Mouse (Mus musculus): ENCODE measurements around the gene Vwf.

Gene Vwf

DNA sequence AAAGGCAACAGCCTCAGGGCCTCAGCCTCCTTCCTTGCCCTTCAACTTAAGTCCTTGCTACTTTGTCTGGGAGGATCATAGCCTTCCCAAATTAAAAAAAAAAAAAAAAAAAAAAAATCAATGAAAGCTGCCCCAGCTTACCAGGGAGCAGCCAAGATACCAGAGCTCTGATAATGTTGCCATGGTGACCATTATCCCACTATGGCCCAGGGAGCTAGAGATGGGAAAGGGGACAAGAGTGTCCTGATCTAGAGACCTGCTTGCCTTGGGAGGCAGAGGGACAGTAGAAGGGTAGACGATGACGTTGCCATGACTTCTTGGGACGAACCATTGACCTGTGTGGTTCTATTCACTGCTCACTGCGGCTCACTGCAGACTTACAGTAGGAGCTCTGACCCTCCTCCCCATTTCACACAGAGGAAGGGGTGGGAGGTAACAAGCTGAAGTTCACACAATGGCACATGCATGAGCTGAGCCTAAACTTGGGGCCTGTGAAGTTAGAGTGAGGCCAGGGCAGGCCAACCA lies 39.5 kb downstream of the Vwf start:
- no peak for DNase-seq (ENCODE audit: low spot score in 2 of 2)

DNA sequence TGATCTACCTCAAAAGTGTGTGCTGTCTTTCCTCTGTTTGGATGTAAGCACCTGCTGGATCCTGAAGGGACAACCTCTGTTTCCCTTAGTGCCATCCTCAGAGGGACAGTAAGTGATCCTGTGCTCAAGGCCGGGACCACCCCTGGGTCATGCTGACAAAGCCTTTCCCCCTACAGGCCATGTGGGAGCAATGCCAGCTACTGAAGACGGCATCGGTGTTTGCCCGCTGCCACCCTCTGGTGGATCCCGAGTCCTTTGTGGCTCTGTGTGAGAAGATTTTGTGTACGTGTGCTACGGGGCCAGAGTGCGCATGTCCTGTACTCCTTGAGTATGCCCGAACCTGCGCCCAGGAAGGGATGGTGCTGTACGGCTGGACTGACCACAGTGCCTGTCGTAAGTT lies 41.7 kb downstream of the Vwf start:
- no peak for DNase-seq (ENCODE audit: low spot score in 2 of 2)

DNA sequence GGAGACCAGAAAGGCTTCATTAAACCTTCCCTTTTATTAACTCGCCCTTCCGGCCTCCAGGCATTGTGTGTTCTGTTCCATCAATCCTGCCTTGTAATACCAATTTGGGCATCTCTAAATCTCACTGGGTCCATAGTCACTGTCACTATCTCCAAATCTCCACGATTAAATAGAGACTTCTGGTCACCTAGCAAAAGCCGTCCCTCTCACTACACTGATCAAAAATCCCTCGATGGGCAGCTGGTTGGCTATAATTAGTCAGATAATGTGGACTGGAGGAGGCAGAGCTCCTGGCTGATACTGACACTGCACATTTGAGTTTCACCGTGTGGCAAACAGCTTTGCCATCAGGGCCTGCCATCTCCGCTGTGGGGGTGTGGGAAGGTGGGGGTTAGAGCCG lies 42.5 kb downstream of the Vwf start:
- DNase-seq (ENCODE audit: low spot score in 2 of 2), result no peak

DNA sequence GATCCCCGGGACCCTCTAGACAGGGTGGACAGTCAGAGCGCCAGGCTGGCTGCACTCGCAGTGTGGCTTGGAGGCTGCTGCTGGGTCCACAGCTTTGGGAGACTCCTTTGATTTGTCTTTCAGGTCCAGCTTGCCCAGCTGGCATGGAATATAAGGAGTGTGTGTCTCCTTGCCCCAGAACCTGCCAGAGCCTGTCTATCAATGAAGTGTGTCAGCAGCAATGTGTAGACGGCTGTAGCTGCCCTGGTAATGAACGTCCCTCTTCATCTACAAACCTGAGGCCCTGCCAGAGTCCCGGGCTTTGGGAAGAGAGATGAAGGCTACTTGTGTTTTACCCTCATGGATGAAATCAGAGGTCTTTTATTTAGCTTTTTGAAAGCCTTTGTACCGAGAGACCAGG lies 43.5 kb downstream of the Vwf start:
- DNase-seq (ENCODE audit: low spot score in 2 of 2), result peak in 1 of 2 experiments; percentile 11

DNA sequence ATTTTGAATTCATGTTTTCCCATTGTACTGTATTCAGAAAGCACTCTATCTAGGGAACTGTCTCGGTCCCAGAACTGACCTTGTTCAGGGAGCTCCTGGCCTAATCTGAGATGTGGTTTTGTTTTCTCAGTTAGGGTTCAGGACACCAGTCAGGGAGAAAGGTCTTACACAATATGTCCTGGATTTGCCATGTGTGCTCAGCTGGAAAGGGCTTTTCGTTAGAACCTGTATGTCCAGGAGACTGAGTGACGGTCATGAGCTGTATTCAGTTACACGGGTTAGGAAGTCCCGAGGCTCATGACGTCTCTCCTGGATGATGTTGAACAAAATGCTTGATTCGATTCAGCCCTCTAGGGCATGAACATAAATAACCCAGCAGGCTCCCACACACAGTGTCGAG lies 43.9 kb downstream of the Vwf start:
- no peak for DNase-seq (ENCODE audit: low spot score in 2 of 2)

DNA sequence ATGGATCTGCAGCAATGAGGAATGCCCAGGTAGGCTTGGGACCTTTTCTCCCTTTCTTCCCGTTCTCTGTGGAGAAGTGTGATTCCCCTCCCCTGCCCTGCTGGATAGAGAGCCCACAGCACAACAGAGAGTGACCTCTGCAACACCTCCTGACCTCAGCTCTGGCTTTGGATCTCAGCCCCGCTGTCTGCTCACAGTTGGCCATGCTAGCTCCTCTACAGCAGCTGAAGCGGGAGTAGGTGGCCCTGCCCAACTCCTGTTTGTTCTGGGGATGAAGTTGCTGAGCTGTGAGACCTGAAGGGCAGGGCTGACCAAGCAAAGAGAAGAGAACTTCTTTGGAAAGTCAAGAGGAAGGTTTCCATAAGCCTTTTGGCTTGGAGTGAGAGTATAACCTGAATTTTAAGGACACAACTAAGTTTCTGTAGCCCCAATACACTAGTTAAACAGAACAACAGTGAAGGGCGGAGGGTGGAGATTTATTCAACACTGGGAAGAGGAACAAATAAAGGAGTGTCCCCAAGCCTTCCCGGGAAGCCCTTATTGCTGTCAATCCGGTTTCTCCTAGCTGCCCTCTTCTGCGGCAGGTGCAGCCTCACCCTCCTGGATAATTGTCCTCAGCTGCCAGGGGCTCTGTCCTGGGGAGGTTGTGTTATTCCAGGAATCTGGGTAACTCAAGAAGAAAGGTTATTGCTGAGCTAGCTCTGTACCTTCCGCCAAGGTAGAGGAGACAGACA lies 45.2 kb downstream of the Vwf start:
- no peak for DNase-seq (ENCODE audit: low spot score in 2 of 2)

DNA sequence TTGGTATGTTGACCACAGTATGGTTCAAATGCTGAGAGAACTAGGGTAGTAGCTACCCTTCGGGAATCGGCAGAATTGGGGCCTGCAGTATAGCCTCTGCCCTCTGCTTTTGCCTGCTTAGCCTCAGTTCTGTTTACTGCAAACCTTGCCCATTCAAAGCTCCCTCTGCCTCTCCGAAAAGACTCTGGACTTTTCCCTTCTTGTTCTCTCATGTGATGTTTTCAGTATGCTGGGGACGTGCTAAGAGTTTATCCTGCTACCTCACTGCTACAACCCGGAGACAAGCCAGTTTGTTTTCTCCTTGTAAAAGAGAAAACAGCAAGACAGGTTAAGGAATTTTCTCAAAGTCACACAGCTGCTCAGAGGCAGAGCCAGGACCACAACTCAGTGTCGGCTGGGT lies 46.0 kb downstream of the Vwf start:
- DNase-seq (ENCODE audit: low spot score in 2 of 2), result no peak

DNA sequence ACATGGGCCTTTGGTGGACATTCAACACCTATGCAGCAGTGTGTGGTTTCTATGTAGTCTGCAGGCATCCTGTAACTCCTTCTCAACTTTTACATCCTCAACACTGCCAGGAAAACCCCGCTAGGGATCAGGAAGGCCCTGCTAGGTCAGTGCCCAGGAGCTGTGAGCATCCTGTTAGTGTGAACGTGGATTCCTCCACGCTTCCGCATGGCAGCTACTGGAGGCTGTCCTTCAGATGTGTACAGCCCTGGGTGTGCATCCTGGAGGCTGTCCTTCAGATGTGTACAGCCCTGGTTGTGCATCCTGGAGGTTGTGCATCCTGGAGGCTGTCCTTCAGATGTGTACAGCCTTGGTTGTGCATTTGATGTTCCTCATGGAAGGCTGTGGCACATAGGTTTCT lies 47.7 kb downstream of the Vwf start:
- DNase-seq (ENCODE audit: low spot score in 2 of 2), result no peak

DNA sequence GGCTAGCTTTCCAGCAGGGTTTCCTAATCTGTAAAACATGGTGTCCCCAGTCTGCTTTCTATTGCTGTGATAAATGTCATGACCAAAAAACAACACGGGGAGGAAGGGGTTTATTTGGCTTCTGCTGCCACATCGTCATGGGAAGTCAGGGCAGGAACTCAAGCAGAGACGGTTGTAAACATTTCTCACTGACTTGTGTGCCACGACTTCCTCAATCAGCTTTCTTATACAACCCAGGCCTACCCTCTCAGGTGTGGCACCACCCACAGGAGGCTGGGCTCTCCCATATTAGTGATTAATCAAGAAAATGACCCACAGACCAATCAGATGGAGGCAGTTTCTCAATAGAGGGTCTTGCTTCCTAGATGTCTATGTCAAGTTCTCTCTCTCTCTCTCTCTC lies 48.3 kb downstream of the Vwf start:
- no peak for DNase-seq (ENCODE audit: low spot score in 2 of 2)

DNA sequence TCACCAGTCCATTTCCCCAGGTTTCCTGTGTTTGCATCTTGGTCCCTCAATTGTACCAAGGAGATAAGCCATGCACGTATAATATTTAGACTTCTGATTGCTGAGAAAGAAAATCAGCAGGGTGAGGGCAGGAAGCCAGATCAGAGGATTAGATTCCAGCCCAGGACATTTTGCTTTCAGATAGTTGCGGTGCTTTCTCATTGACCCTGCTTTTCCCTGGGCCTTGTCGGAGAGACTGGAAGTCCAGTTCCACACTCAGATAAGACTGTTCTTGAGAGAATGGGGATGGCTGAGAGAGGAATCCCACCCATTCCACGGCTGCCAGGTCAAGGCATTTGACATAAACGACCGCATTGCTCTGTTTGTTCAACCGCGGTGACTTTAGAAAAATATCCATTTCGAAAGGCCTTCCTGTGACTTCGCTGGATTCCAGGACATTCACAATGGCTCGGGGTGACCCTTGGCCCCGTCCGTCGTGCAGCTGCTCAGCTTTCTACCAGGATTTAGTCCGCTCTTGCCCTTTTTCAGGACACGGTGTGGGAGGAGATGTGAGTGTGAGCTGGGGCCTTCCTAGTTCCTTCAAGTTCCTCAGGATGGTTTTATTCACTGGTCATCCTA lies 50.2 kb downstream of the Vwf start:
- DNase-seq (ENCODE audit: low spot score in 2 of 2), result no peak

DNA sequence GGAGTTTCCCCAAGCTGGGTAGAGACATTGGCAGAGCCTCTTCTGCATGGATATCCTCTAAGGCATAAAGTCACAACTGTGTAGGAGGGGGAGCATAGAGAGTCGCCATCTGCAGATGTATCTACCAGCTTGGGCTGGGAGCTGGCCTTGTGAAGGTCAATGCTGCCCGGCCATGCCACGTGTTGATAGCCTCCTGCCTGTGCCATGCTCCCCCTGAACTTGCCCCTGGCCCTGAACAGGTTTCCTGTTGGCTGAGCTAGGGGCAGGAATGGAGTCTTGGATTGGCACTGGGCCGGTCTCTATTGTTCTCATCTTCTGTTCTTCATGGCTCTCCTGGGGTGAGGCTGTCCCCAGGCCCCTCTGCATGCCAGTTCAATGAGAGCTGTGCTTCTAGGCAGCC lies 51.1 kb downstream of the Vwf start:
- no peak for DNase-seq (ENCODE audit: low spot score in 2 of 2)

DNA sequence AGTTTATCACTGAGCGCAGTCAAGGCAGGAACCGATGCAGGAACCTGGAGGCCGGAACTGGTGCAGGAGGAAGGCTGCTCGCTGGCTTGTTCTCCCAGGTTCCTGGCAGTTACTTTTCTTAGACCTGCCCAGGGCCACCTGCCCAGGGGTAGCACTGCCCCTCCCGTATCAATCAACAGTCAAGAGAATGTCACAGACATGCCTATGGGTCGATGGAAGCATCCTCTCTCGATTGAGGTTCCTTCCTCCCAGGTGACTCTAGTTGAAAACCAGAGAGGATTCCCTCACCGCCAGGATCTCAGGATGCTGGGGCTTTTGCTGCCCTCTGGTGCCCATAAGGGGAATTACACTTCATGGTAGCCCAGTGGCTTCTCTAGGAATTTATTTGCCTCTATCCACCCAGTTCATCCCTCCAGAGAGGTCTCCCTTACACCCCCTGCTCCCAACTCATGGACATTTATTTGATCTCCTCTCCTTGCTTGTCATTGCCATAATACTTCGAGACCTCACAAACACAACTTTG lies 53.5 kb downstream of the Vwf start:
- DNase-seq (ENCODE audit: low spot score in 2 of 2), result peak; percentile 80 to 84

DNA sequence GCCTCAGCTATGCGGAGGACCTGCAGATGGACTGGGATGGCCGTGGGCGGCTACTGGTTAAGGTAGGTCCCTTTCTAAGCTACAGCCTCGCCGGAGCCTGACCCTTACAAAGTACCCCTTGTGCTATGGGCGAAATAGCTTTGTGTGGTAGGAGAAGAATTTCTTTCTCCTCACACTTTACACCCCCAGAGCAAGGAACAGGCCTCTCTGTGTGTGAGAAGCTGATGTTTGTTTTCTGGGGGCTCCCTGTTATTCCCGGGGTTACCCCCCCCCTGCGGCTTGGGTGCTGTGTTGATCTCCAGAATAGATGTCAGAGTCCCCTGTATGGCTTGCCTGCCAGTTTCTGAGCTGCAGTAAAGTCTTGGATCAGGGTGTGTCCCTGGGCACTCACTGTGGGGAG lies 54.1 kb downstream of the Vwf start:
- DNase-seq (ENCODE audit: low spot score in 2 of 2), result no peak

DNA sequence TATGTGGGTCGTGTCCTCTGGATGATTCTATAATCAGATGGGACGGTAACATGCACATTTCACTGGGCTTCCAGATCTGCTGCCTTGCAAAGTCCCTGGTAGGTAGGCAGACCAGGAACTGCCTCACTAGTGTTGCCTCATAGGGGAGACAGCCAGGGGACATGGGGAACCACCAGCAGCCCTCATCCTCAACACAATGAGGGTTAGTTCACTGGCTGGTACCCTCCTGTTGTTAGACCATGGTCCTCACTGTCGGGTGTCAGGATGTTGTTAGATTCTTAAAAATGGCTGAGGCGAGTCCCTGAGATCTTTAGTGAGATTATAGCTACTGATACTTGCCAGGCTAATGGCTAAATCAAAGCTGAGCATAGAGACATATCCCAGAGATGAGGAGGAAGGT lies 54.6 kb downstream of the Vwf start:
- no peak for DNase-seq (ENCODE audit: low spot score in 2 of 2)

DNA sequence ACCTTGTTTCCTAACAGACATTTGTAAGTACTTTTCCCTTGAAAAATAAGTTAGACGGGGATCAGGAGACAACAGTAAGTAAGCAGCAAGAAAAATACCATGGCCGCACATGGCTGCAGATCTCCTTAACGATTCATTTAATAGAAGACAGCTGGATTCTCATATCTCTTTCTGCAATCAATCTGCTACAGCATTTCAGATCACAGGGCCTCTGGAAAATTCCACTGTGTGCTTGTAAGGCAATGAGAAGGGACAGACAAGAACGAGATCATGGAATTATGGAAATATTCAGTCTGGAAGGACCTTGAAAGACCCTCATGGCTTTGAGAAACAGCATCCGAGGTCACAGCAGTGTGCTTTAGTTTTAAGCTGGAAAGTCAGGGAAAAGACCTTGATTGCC lies 55.2 kb downstream of the Vwf start:
- DNase-seq (ENCODE audit: low spot score in 2 of 2), result no peak

DNA sequence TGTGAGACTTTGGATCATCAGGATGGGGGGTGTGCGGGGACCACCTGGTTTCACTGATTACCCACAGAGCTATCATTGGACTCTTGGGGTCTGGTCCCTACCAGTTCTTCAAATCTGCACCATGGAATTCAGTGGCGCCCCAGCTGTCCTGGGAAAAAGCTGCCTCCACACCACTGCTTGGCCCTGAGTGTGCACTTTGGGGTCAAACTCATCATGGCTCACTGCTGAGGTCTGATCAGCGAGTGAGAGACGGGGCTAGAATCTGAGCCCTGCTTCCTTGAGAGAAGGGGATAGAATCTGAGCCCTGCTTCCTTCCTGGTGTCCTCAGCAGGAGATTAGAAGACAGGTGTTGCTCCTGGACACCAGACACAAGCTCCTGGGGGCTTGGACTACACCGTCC lies 55.8 kb downstream of the Vwf start:
- DNase-seq (ENCODE audit: low spot score in 2 of 2), result no peak

DNA sequence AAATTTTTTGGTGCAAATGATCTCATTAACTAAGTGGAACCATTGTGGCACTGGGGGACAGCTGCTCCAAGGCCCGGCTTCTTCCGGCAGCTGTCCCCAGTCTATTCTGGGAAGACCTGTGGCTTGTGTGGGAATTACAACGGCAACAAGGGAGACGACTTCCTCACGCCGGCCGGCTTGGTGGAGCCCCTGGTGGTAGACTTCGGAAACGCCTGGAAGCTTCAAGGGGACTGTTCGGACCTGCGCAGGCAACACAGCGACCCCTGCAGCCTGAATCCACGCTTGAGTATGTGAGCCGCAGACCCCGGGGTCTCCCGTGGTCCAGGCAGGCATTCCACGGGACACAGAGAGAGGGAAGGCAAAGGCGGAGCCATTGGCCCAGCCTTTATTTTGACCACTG lies 56.7 kb downstream of the Vwf start:
- peak; percentile 46 to 60 for DNase-seq (ENCODE audit: low spot score in 2 of 2)

DNA sequence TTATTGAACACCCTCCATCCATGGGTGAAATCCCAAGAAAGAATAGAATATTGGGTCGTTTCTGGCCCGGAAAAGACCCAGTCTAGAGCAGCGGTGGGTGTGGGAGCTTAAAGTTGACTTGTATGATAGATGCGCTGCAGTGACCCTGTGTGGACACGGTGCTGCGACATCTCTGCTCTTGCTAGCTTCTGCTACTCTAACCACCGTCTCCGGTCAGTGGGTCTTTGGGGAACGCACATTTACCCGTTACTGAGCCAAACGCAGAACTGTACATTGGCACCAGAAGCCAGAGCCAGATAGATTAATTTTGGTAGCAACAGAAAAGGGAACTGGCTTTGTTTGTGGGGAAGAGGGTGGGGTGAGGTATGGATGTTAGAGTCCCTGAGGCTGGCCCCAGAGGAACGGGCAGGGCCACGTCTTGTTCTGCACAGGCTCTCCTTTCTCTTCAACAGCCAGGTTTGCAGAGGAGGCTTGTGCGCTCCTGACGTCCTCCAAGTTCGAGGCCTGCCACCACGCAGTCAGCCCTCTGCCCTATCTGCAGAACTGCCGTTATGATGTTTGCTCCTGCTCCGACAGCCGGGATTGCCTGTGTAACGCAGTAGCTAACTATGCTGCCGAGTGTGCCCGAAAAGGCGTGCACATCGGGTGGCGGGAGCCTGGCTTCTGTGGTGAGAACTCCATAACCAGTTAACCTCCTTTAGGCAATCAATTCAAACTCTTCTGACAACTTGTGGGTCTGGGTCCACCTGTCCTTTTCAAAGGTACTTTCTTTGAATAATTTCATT lies 57.3 kb downstream of the Vwf start:
- DNase-seq (ENCODE audit: low spot score in 2 of 2), result no peak

DNA sequence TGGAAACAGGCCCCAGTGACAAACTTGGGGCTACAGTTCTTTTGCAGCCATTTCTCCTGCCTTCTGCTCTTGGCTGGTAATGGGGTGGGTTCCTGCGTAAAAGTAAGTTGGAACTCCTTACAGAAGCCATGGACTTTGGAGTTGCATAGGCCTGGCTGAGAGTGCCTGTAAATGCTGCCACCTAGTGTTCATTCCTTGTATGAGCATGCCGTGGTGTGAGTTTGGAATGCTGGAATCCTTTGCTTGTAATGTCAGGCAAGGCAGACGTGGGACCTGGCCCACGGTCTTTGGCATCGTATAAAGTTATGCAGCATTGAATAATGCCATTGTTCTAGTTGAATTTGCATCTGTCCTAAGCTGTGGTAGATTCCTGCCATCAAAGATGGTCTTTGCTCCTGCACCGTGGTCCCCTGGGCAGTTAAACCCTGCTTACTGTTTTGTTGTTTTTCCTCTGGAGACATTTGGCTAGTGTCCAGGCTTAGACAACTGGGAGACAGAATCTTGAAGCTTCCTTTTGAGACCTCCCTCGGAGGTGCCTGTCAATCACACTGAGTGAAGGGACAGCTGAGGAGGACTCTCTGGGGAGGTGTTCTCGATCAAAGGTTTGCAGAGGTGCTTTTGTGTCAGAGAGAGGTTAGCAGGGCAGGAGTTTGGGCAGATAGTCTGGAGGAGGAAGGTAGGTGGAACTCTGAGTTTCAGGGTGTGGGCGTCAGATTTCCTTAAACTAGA lies 58.1 kb downstream of the Vwf start:
- peak; percentile 87 for DNase-seq (ENCODE audit: low spot score in 2 of 2)

DNA sequence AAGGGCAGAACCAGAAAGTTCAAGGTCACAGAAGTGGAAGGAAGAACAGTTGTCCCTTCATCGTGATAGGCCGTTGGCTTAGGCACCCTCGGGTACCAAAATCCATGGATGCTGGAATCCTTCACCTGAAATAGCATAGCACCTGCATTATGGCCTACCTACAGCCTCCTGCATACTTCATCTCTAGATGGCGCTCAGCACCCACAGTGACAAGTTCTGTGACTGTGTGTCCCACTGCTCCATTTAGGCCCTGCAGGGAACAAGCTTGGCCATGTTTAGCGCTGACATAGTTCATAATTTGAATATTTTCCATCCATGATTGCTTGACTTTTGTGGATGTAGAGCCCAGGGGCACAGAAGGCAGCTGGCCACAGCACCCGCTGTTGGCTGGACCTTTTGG lies 62.5 kb downstream of the Vwf start:
- no peak for DNase-seq (ENCODE audit: low spot score in 2 of 2)

DNA sequence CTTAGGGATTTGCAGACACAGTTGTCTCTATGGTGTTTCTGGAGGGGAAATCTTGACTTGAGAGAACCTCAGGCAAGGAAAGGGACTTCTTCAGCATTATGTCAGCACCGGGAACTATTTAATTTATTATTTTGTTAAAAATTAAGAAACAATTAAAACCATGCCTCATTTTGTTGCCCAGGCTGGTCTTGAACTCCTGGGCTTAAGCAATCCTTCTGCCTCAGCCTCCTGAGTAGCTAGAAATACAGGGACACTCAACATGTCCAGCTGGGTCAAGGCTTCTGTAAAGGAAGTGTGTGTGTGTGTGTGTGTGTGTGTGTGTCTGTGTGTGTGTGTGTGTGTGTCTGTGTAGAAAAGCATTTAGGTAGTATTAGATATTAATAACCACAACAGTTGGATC lies 71.3 kb downstream of the Vwf start:
- DNase-seq (ENCODE audit: low spot score in 2 of 2), result no peak

DNA sequence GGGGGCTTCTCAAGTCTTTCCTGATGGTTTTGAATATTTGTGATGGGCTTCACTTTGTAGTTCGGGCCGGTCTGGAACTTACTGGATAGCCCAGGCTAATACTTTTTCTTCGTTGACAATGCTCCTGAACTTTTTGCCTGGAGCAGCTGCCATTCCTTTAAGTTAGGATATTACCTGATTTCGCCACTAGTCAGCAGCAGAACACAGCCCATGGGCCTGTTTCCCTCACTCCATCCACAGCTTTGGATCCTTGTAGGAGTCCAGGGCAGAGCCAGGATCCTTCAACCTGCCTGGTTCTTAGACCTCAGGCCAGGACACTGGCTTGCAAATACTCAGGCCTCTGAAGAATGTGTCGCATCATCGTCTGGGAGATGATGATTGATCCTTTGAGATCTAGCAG lies 74.2 kb downstream of the Vwf start:
- peak; percentile 57 to 68 for DNase-seq (ENCODE audit: low spot score in 2 of 2)
